In the genomic region with DNA sequence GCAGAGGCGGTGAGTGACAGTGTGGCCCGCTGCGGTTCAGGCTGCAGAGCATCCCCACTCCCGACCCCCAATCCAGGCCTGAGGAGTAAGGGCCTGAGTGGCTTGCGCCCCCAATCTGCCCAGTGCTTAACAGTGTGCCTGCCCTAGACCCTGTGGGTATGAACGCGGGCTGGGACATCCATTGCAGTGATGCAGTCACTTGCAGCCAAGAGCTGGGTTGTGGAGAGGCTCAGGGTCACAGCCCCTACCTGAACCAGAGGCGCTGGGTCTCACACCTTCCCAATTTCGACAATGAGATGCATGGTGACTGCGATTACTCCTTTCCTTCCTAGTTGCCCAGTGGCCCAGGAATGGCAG, we compare ENCODE assay signal across 10 mouse cellular contexts. TPM values are rescaled to one million over a fixed set of nuclear protein-coding genes. Genes with fewer than 3 reads are reported as not detected.
DNase-seq lines count a peak whose midpoint lies in the region; ATAC-seq and TF ChIP-seq lines count a peak whose summit lies in the region.
"Had no signal": no experiment of that assay in that cellular context is flagged by ENCODE, and none has a peak within 500 bp of the region (broad histone marks: within the 10 kb centered on the region; RNA-seq: fewer than 3 reads in every experiment).

No protein-coding gene starts in this region.

- H3K27me3 ChIP-seq in lung, embryonic 16.5 days (ENCODE audit: control insufficient read depth, insufficient read depth, low read depth, low read length) = peaks cover 30% of the 10 kb centered on the region
- peaks cover 22% of the 10 kb centered on the region for H3K27me3 ChIP-seq in lung, postnatal 0 days (replicated peaks; ENCODE audit: insufficient read depth, low read length)
- peaks cover 38% of the 10 kb centered on the region for H3K27me3 ChIP-seq in forebrain, embryonic 12.5 days
- peaks cover 63% of the 10 kb centered on the region for H3K27me3 ChIP-seq in limb, embryonic 10.5 days (ENCODE audit: low read depth, poor library complexity, severe bottlenecking)
- H3K27me3 ChIP-seq in neural tube, embryonic 15.5 days (replicated peaks) = peaks cover 3% of the 10 kb centered on the region; the same call in 1 of the 2 replicates

- TF ChIP-seq CTCF in lung, postnatal 0 days (IDR thresholded peaks at IDR 0.05) = no peak

- peaks cover 7% of the 10 kb centered on the region for H3K4me1 ChIP-seq in lung, embryonic 16.5 days (replicated peaks; ENCODE audit: control insufficient read depth, insufficient read depth, low read length)
- H3K4me1 ChIP-seq in lung, postnatal 0 days (ENCODE audit: insufficient read depth, low read depth, low read length) = no peaks in the 10 kb centered on the region
- H3K4me1 ChIP-seq in forebrain, embryonic 12.5 days = peaks cover 9% of the 10 kb centered on the region
- H3K4me1 ChIP-seq in limb, embryonic 10.5 days = peaks cover 10% of the 10 kb centered on the region
- peaks cover 14% of the 10 kb centered on the region; the same call in 1 of the 2 replicates for H3K4me1 ChIP-seq in neural tube, embryonic 15.5 days

- ATAC-seq in lung, embryonic 16.5 days (ENCODE audit: low read depth) = no peak
- no peak for ATAC-seq in lung, postnatal 0 days
- ATAC-seq in forebrain, embryonic 12.5 days (ENCODE audit: low FRiP score) = peak; percentile 60
- peak; percentile 78 for ATAC-seq in neural tube, embryonic 15.5 days (ENCODE audit: low FRiP score)
- ATAC-seq: activated CD4-positive, CD25-positive, alpha-beta regulatory T cell, adult 4 months had no signal

- peak overlapping the region; percentile 50 for H3K4me3 ChIP-seq in lung, embryonic 16.5 days (ENCODE audit: low read length)
- H3K4me3 ChIP-seq in lung, postnatal 0 days (ENCODE audit: low read depth, low read length) = no peak overlapping the region; the same call in 1 of the 2 replicates
- peak overlapping the region; percentile 60 for H3K4me3 ChIP-seq in forebrain, embryonic 12.5 days (replicated peaks)
- H3K4me3 ChIP-seq in limb, embryonic 10.5 days = peak overlapping the region; percentile 57
- peak overlapping the region; percentile 50 for H3K4me3 ChIP-seq in neural tube, embryonic 15.5 days (replicated peaks)

- DNase-seq in lung, postnatal 0 days (ENCODE audit: low spot score) = no peak
- no peak for DNase-seq in limb, embryonic 10.5 days (ENCODE audit: low spot score)
- no peak for DNase-seq in gastrocnemius, adult 8-10 months (ENCODE audit: low spot score in 2 of 2)
- DNase-seq in cerebellum, adult 8-10 months = no peak
- no peak for DNase-seq in frontal cortex, postnatal 10 days (ENCODE audit: low spot score in 2 of 2)

- H3K27ac ChIP-seq in lung, embryonic 16.5 days (ENCODE audit: low read length) = no peak overlapping the region
- no peak overlapping the region for H3K27ac ChIP-seq in lung, postnatal 0 days (ENCODE audit: low read length)
- no peak overlapping the region for H3K27ac ChIP-seq in forebrain, embryonic 12.5 days
- no peak overlapping the region for H3K27ac ChIP-seq in limb, embryonic 10.5 days
- H3K27ac ChIP-seq in neural tube, embryonic 15.5 days (replicated peaks) = peak overlapping the region; percentile 39; the same call in 1 of the 2 replicates

- peak overlapping the region; percentile 77 for H3K4me2 ChIP-seq in lung, embryonic 16.5 days (ENCODE audit: low read depth, low read length)
- no peak overlapping the region for H3K4me2 ChIP-seq in lung, postnatal 0 days (replicated peaks; ENCODE audit: low read depth, low read length)
- H3K4me2 ChIP-seq in forebrain, embryonic 12.5 days = peak overlapping the region; percentile 94
- H3K4me2 ChIP-seq in neural tube, embryonic 15.5 days = peak overlapping the region; percentile 70

- H3K9ac ChIP-seq in lung, embryonic 16.5 days (ENCODE audit: low read length) = no peak overlapping the region
- no peak overlapping the region for H3K9ac ChIP-seq in lung, postnatal 0 days (replicated peaks; ENCODE audit: low read depth)
- peak overlapping the region; percentile 65 for H3K9ac ChIP-seq in forebrain, embryonic 12.5 days
- peak overlapping the region; percentile 57 for H3K9ac ChIP-seq in neural tube, embryonic 15.5 days (replicated peaks)

- 4% methylated on average over 10 of the region's 10 CpGs for WGBS in lung, embryonic 16.5 days
- 5% methylated on average over 10 of the region's 10 CpGs for WGBS in lung, postnatal 0 days
- 6% methylated on average over 10 of the region's 10 CpGs for WGBS in forebrain, embryonic 12.5 days
- 2% methylated on average over 10 of the region's 10 CpGs for WGBS in limb, embryonic 10.5 days
- WGBS in neural tube, embryonic 15.5 days = 5% methylated on average over 10 of the region's 10 CpGs

- no peaks in the 10 kb centered on the region for H3K9me3 ChIP-seq in lung, embryonic 16.5 days (ENCODE audit: control insufficient read depth, low read length)
- no peaks in the 10 kb centered on the region for H3K9me3 ChIP-seq in lung, postnatal 0 days (ENCODE audit: low read length)
- H3K9me3 ChIP-seq in forebrain, embryonic 12.5 days = no peaks in the 10 kb centered on the region
- H3K9me3 ChIP-seq in limb, embryonic 10.5 days (replicated peaks) = no peaks in the 10 kb centered on the region
- no peaks in the 10 kb centered on the region for H3K9me3 ChIP-seq in neural tube, embryonic 15.5 days (replicated peaks)

- no peak for TF ChIP-seq EP300 in lung, postnatal 0 days (IDR thresholded peaks at IDR 0.05)

- H3K36me3 ChIP-seq in lung, embryonic 16.5 days (ENCODE audit: control insufficient read depth, insufficient read depth, low read length) = no peaks in the 10 kb centered on the region
- no peaks in the 10 kb centered on the region for H3K36me3 ChIP-seq in lung, postnatal 0 days (ENCODE audit: insufficient read depth, low read length)
- no peaks in the 10 kb centered on the region for H3K36me3 ChIP-seq in forebrain, embryonic 12.5 days (replicated peaks)
- no peaks in the 10 kb centered on the region for H3K36me3 ChIP-seq in limb, embryonic 10.5 days
- H3K36me3 ChIP-seq in neural tube, embryonic 15.5 days = no peaks in the 10 kb centered on the region

RNA-seq across cellular contexts. Expression of a gene that starts 0.6 kb away (rescaled TPM):
- polyA plus RNA-seq in lung, embryonic 16.5 days (2015; fragmentation: Nextera tagmentation; extraction: Ambion mirVana) = not detected in 2 replicates
- not detected in 2 replicates for polyA plus RNA-seq in lung, postnatal 0 days (2015; fragmentation: Nextera tagmentation; extraction: Ambion mirVana)
- 2.2 and 2.5 TPM in 2 replicates for polyA plus RNA-seq in forebrain, embryonic 12.5 days (2016; fragmentation: Nextera tagmentation; extraction: Ambion mirVana)
- polyA plus RNA-seq in limb, embryonic 10.5 days (2016; fragmentation: Nextera tagmentation; extraction: Ambion mirVana) = 0.31 TPM in 1 of 2 replicates, not detected in the other
- polyA plus RNA-seq in neural tube, embryonic 15.5 days (2015; fragmentation: Nextera tagmentation; extraction: Ambion mirVana) = 7.3 and 10.7 TPM in 2 replicates
- not detected for total RNA-seq in gastrocnemius, adult 8-10 months (2022)
- total RNA-seq: liver, adult 2 months had no signal
- polyA plus RNA-seq: activated CD4-positive, CD25-positive, alpha-beta regulatory T cell, adult 4 months; liver, adult 2 months had no signal

RNA-seq across cellular contexts. Expression of a gene that starts 5.9 kb away (rescaled TPM):
- polyA plus RNA-seq in lung, embryonic 16.5 days (2015; fragmentation: Nextera tagmentation; extraction: Ambion mirVana) = 51.8 and 53.2 TPM in 2 replicates
- 42.6 and 45.7 TPM in 2 replicates for polyA plus RNA-seq in lung, postnatal 0 days (2015; fragmentation: Nextera tagmentation; extraction: Ambion mirVana)
- 105 and 108 TPM in 2 replicates for polyA plus RNA-seq in forebrain, embryonic 12.5 days (2016; fragmentation: Nextera tagmentation; extraction: Ambion mirVana)
- polyA plus RNA-seq in limb, embryonic 10.5 days (2016; fragmentation: Nextera tagmentation; extraction: Ambion mirVana) = 66.2 and 69.1 TPM in 2 replicates
- 59.6 and 62.3 TPM in 2 replicates for polyA plus RNA-seq in neural tube, embryonic 15.5 days (2015; fragmentation: Nextera tagmentation; extraction: Ambion mirVana)
- 10 to 100 TPM; 25.2 to 40.3 (median 27.0) TPM for total RNA-seq in gastrocnemius, adult 8-10 months (2022)

Comparison
In these comparisons a context has a peak if more than half of its experiments do, and no peak if none do; other contexts are left out.
1. ATAC-seq: peak in forebrain, embryonic 12.5 days (single experiment) and neural tube, embryonic 15.5 days (single experiment); none in lung, embryonic 16.5 days (single experiment) and lung, postnatal 0 days (single experiment).
2. H3K9ac ChIP-seq: peak in forebrain, embryonic 12.5 days (single experiment) and neural tube, embryonic 15.5 days (single experiment); none in lung, embryonic 16.5 days (single experiment) and lung, postnatal 0 days (single experiment).